Mouse (Mus musculus): ENCODE results near the gene Olfr638.
"Not testable (repeated sequence)": the region's sequence is repeated elsewhere in the genome, so short reads cannot be mapped to it uniquely, and the experiment has no call there.

The Olfr638 gene

GRCm38 (mm10) chr7:103998446-103998845 lies at the start of gene Olfr638:
Gene Olfr638 (plus strand): TSS chr7:103998746.
- no peak for DNase-seq

- not testable (repeated sequence) for DNase-seq
Observed at GRCm38 (mm10) chr7:103966873-103967272, 31.7 kb upstream of the Olfr638 start.

GRCm38 (mm10) chr7:103970852-103971251 lies 27.7 kb upstream of the Olfr638 start, which contains the start of gene Olfr635:
Gene Olfr635 (plus strand): TSS chr7:103971152.
- no peak for DNase-seq

GRCm38 (mm10) chr7:103971782-103972181 lies 26.8 kb upstream of the Olfr638 start:
- no peak for DNase-seq

- DNase-seq: no peak
Observed at GRCm38 (mm10) chr7:103999124-103999523, 578 bp downstream of the Olfr638 start.

- no peak for DNase-seq
Observed at GRCm38 (mm10) chr7:104017203-104017602, 18.7 kb downstream of the Olfr638 start, which contains the start of gene Olfr639. Gene Olfr639 (minus strand): TSS chr7:104017303.

GRCm38 (mm10) chr7:104018953-104019352 lies 20.4 kb downstream of the Olfr638 start:
- no peak for DNase-seq

GRCm38 (mm10) chr7:104021651-104022050 lies 23.1 kb downstream of the Olfr638 start:
- no peak for DNase-seq

- no peak for DNase-seq
Observed at GRCm38 (mm10) chr7:104025473-104025872, 26.9 kb downstream of the Olfr638 start, which contains the start of gene Olfr640. Gene Olfr640 (minus strand): TSS chr7:104025573.

GRCm38 (mm10) chr7:104026978-104027377 lies 28.4 kb downstream of the Olfr638 start:
- DNase-seq: no peak

GRCm38 (mm10) chr7:104035145-104035544 lies 36.6 kb downstream of the Olfr638 start, which contains the start of gene Olfr641:
Gene Olfr641 (plus strand): TSS chr7:104035445.
- DNase-seq: no peak

GRCm38 (mm10) chr7:104050745-104051144 lies 52.2 kb downstream of the Olfr638 start:
- DNase-seq: no peak

- DNase-seq: no peak
Observed at GRCm38 (mm10) chr7:104052566-104052965, 54.0 kb downstream of the Olfr638 start, which contains the start of gene Olfr642. Gene Olfr642 (minus strand): TSS chr7:104052666.

All from right cerebral cortex, postnatal 4 days (tissue).